Mouse (Mus musculus) lung, adult 2 months (tissue): Measurements from ENCODE around the gene Smim10l2a. TPM values are rescaled to one million over a fixed set of nuclear protein-coding genes. Genes with fewer than 3 reads are reported as not detected.

Experiments
- DNase-seq: peaks from one replicate; pipeline ENCODE4 v3.0.0; 2022
- H3K4me1 ChIP-seq: fragments of 200-500 bp; 2 replicates; pipeline ENCODE4 v1.6.1; 2011; ENCODE audit warnings: low read length; ENCODE audit not compliant: control insufficient read depth, insufficient read depth
- H3K4me3 ChIP-seq: fragments of 200-500 bp; replicated peaks from 2 replicates; pipeline ENCODE3; 2011; ENCODE audit warnings: low read depth, mild to moderate bottlenecking, control low read depth, low read length; ENCODE audit errors: extremely low read depth
- CTCF ChIP-seq: fragments of 200-500 bp; IDR thresholded peaks from 2 replicates; pipeline ENCODE4 v1.5.1; 2011; ENCODE audit warnings: mild to moderate bottlenecking, low read length, control low read depth; ENCODE audit not compliant: insufficient read depth
- POLR2A ChIP-seq: fragments of 200-500 bp; IDR thresholded peaks from 2 replicates; pipeline ENCODE4 v1.6.1; 2011; ENCODE audit warnings: low read depth, mild to moderate bottlenecking, control low read depth, low read length, borderline replicate concordance; ENCODE audit errors: extremely low read depth
- WGBS: fragments of 180-500 bp; shearing (Covaris S2); methylation state at CpG from one replicate; pipeline ENCODE4 v1.1.7; 2018; 5-methylcytosine and 5-hydroxymethylcytosine counted together
- polyA plus RNA-seq: library from polyadenylated mRNA; depleted of rRNA; stranded (reverse); fragments of >200 nt; gene quantifications from 2 replicates; pipeline ENCODE4 v1.2.3, GENCODE M21; 2012; rRNA removed

The Smim10l2a gene
- polyA plus RNA-seq, 1 experiment = 1.4 TPM

DNA sequence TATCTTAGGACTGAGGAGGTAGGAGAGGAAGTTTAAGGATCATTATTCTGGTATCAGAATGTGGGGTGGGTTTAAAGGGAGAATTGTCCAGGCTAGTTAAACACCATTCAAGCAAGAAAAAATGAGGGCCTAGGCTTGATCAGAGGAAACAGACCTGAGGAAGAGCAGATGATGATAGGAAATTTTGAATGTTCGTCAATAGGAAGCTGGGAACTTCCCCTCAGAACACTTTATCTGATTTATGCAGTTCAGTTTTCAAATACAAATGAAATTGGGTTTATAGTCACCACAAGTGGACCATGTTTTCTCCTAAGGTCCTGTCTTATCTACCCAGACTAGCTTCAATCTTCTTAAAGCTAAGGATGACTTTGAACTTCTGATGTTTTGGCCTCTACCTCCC lies 31.1 kb downstream of the Smim10l2a start:
- TF ChIP-seq POLR2A = no peak
- DNase-seq = no peak
- WGBS = 21% methylated on average over 1 of the region's 1 CpGs
- no peaks in the 10 kb centered on the region for H3K4me1 ChIP-seq
- no peak overlapping the region for H3K4me3 ChIP-seq

- no peak overlapping the region for H3K4me3 ChIP-seq
- TF ChIP-seq CTCF = no peak
- TF ChIP-seq POLR2A = no peak
- no peaks in the 10 kb centered on the region for H3K4me1 ChIP-seq
- no peak for DNase-seq
- WGBS = 51% methylated on average over 5 of the region's 5 CpGs
Measured at GRCm38 (mm10) chrX:56406128-56406527, 31.7 kb downstream of the Smim10l2a start.

GRCm38 (mm10) chrX:56416277-56416676 lies 41.9 kb downstream of the Smim10l2a start:
- DNase-seq = no peak
- WGBS = 49% methylated on average over 3 of the region's 3 CpGs
- no peak overlapping the region for H3K4me3 ChIP-seq

DNA sequence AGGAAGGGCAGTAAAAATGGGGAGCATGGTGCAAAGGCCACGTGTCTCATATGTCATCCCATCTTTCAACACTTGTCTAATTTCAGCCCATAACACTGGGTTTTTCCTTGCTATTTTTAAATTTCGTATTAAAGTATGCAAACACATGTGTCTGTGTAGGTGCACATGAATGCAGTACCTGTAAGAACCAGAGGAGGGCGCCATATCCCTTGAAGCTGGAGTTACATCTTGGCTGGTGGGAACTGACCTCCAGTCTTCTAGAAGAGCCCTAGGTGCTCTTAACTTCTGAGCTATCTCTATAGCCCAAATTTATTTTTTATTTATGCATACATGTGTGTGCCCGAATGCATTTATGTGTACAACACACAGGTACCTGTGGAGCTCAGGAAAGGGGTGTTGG lies 43.2 kb downstream of the Smim10l2a start:
- DNase-seq = no peak
- Histone ChIP-seq H3K4me1 (no peaks in the 10 kb centered on the region), H3K4me3 (no peak overlapping the region)
- TF ChIP-seq CTCF = no peak
- no peak for TF ChIP-seq POLR2A
- 59% methylated on average over 4 of the region's 4 CpGs for WGBS

More at GRCm38 (mm10) chrX:56416277-56416676, 41.9 kb downstream of the Smim10l2a start:
- TF ChIP-seq POLR2A = no peak
- no peak for TF ChIP-seq CTCF
- H3K4me1 ChIP-seq = no peaks in the 10 kb centered on the region

Other genes starting within 250 kb of the Smim10l2a start
- not detected in 2 replicates for gene 3830403N18Rik, start 238.0 kb upstream of the Smim10l2a start, polyA plus RNA-seq
- gene Gm773, start 161.7 kb upstream of the Smim10l2a start, polyA plus RNA-seq = not detected in 2 replicates
- gene Zfp449, start 28.2 kb upstream of the Smim10l2a start, polyA plus RNA-seq = 0.23 and 0.63 TPM in 2 replicates
- gene Gm2174, start 73.4 kb downstream of the Smim10l2a start, polyA plus RNA-seq = not detected in 2 replicates
- 15.4 and 24.4 TPM in 2 replicates for gene Ints6l, start 80.3 kb downstream of the Smim10l2a start, polyA plus RNA-seq
- not detected in 2 replicates for gene Gm10477, start 150.2 kb downstream of the Smim10l2a start, polyA plus RNA-seq
- gene Gm648, start 175.0 kb downstream of the Smim10l2a start, polyA plus RNA-seq = not detected in 2 replicates
- gene Mmgt1, start 223.5 kb downstream of the Smim10l2a start, polyA plus RNA-seq = 5.0 and 8.3 TPM in 2 replicates
- gene Slc9a6, start 235.2 kb downstream of the Smim10l2a start, polyA plus RNA-seq = 29.7 and 29.9 TPM in 2 replicates